ENCODE assay signal across 36 mouse cellular contexts in genomic region chr2:166818463-166819143, GRCm38 (mm10). TPM values are rescaled to one million over a fixed set of nuclear protein-coding genes. Genes with fewer than 3 reads are reported as not detected.
DNase-seq lines count a peak whose midpoint lies in the region; ATAC-seq and TF ChIP-seq lines count a peak whose summit lies in the region.
"Had no signal": no experiment of that assay in that cellular context is flagged by ENCODE, and none has a peak within 500 bp of the region (broad histone marks: within the 10 kb centered on the region; RNA-seq: fewer than 3 reads in every experiment).

No protein-coding gene starts in this region.

- H3K4me1 ChIP-seq in cerebellum, adult 2 months (ENCODE audit: control insufficient read depth, insufficient read depth, low read length), result peaks cover 16% of the 10 kb centered on the region
- H3K4me1 ChIP-seq in liver, embryonic 12.5 days, result peaks cover 49% of the 10 kb centered on the region
- H3K4me1 ChIP-seq in stomach, postnatal 0 days (replicated peaks; ENCODE audit: control insufficient read depth, insufficient read depth), result no peaks in the 10 kb centered on the region
- H3K4me1 ChIP-seq: embryonic facial prominence, embryonic 12.5 days; limb, embryonic 13.5 days; neural tube, embryonic 12.5 days had no signal

- H3K27ac ChIP-seq in cerebellum, adult 2 months (ENCODE audit: insufficient read depth, low read length), result peak overlapping the region; percentile 12; the same call in 1 of the 2 replicates
- no peak overlapping the region for H3K27ac ChIP-seq in liver, embryonic 12.5 days
- no peak overlapping the region for H3K27ac ChIP-seq in stomach, postnatal 0 days (replicated peaks)
- H3K27ac ChIP-seq: embryonic facial prominence, embryonic 12.5 days; hindbrain, embryonic 12.5 days; hindbrain, postnatal 0 days; intestine, embryonic 15.5 days; kidney, postnatal 0 days; limb, embryonic 13.5 days; liver, embryonic 14.5 days; macrophage; neural tube, embryonic 12.5 days had no signal

- no peak overlapping the region for H3K4me2 ChIP-seq in liver, embryonic 12.5 days
- H3K4me2 ChIP-seq in stomach, postnatal 0 days (replicated peaks; ENCODE audit: low read depth), result no peak overlapping the region
- H3K4me2 ChIP-seq: embryonic facial prominence, embryonic 12.5 days; heart, embryonic 11.5 days; hindbrain, embryonic 12.5 days; intestine, embryonic 15.5 days; limb, embryonic 13.5 days; midbrain, embryonic 11.5 days; neural tube, embryonic 12.5 days had no signal

- H3K27me3 ChIP-seq in cerebellum, adult 2 months (ENCODE audit: control insufficient read depth, insufficient read depth, low read length), result no peaks in the 10 kb centered on the region
- no peaks in the 10 kb centered on the region for H3K27me3 ChIP-seq in liver, embryonic 12.5 days (replicated peaks)
- H3K27me3 ChIP-seq in stomach, postnatal 0 days (ENCODE audit: control insufficient read depth, insufficient read depth, low read length), result no peaks in the 10 kb centered on the region
- H3K27me3 ChIP-seq: CH12.LX; embryonic facial prominence, embryonic 12.5 days; hindbrain, embryonic 12.5 days; intestine, embryonic 15.5 days; limb, embryonic 13.5 days; neural tube, embryonic 12.5 days had no signal

- H3K4me3 ChIP-seq in cerebellum, adult 2 months (replicated peaks; ENCODE audit: insufficient read depth, low read depth, low read length), result no peak overlapping the region
- H3K4me3 ChIP-seq in liver, embryonic 12.5 days, result no peak overlapping the region
- H3K4me3 ChIP-seq in stomach, postnatal 0 days (ENCODE audit: low read depth, low read length), result no peak overlapping the region
- H3K4me3 ChIP-seq: embryonic facial prominence, embryonic 12.5 days; hindbrain, embryonic 12.5 days; intestine, embryonic 15.5 days; limb, embryonic 13.5 days; myocyte; neural tube, embryonic 12.5 days had no signal

- no peak for TF ChIP-seq POLR2A in cerebellum, adult 2 months (IDR thresholded peaks at IDR 0.05; ENCODE audit: borderline replicate concordance, insufficient read depth, low read length)

- no peak for TF ChIP-seq EP300 in stomach, postnatal 0 days (optimal IDR thresholded peaks at IDR 0.05)

- no peaks in the 10 kb centered on the region for H3K9me3 ChIP-seq in liver, embryonic 12.5 days (replicated peaks)
- H3K9me3 ChIP-seq in stomach, postnatal 0 days (ENCODE audit: control insufficient read depth, low read length), result no peaks in the 10 kb centered on the region
- H3K9me3 ChIP-seq: embryonic facial prominence, embryonic 12.5 days; hindbrain, embryonic 12.5 days; intestine, embryonic 15.5 days; limb, embryonic 13.5 days; neural tube, embryonic 12.5 days had no signal

- peaks cover 6% of the 10 kb centered on the region for H3K36me3 ChIP-seq in liver, embryonic 12.5 days
- no peaks in the 10 kb centered on the region for H3K36me3 ChIP-seq in stomach, postnatal 0 days (ENCODE audit: control insufficient read depth, insufficient read depth, low read length)
- H3K36me3 ChIP-seq: embryonic facial prominence, embryonic 12.5 days; hindbrain, embryonic 12.5 days; intestine, embryonic 15.5 days; limb, embryonic 13.5 days; neural tube, embryonic 12.5 days had no signal

- WGBS in cerebellum, adult 2 months, result 73% methylated on average over 9 of the region's 9 CpGs
- WGBS in liver, embryonic 12.5 days (ENCODE audit: insufficient replicate concordance), result 82% methylated on average over 9 of the region's 9 CpGs
- 73% methylated on average over 9 of the region's 9 CpGs for WGBS in stomach, postnatal 0 days

- 0 out of 2 replicates have a peak, but pooled peaks have one; percentile 38 for ATAC-seq in liver, embryonic 12.5 days
- 0 out of 2 replicates have a peak, but pooled peaks have one; percentile 11 for ATAC-seq in stomach, postnatal 0 days (ENCODE audit: low FRiP score, low TSS enrichment)
- ATAC-seq: activated CD4-positive, CD25-positive, alpha-beta regulatory T cell, adult 4 months; forebrain, postnatal 0 days; hindbrain, postnatal 0 days; intestine, embryonic 15.5 days; midbrain, embryonic 16.5 days had no signal

- no peak overlapping the region for H3K9ac ChIP-seq in liver, embryonic 12.5 days
- no peak overlapping the region for H3K9ac ChIP-seq in stomach, postnatal 0 days (ENCODE audit: low read length)
- H3K9ac ChIP-seq: embryonic facial prominence, embryonic 12.5 days; forebrain, postnatal 0 days; hindbrain, embryonic 12.5 days; intestine, embryonic 15.5 days; liver, embryonic 14.5 days; neural tube, embryonic 12.5 days had no signal

- no peak for DNase-seq in cerebellum, adult 2 months
- DNase-seq in cerebellum, postnatal 25 days, result no peak
- peak; percentile 39 for DNase-seq in layer of hippocampus, adult 11-12 months (ENCODE audit: low spot score)
- no peak for DNase-seq in layer of hippocampus, postnatal 14 days (ENCODE audit: low spot score in 2 of 2)
- no peak for DNase-seq in liver
- no peak for DNase-seq in stomach, postnatal 0 days (ENCODE audit: low spot score)
- no peak for DNase-seq in ovary, postnatal 10 days (ENCODE audit: low spot score)
- DNase-seq: adrenal gland, adult 2 months; cerebellum, adult 11 months; cerebellum, adult 9-11 months; forebrain, postnatal 0 days; gastrocnemius, postnatal 25 days; heart, adult 18-20 months; heart, postnatal 36 days; kidney, adult 2 months; lung, adult 2 months; lung, postnatal 10 days; right cerebral cortex, postnatal 4 days; thymus, adult 2 months; thymus, postnatal 4 days had no signal

- no peak for TF ChIP-seq CTCF in cerebellum, adult 2 months (IDR thresholded peaks at IDR 0.05; ENCODE audit: borderline replicate concordance, insufficient read depth, low read depth, low read length)
- no peak for TF ChIP-seq CTCF in stomach, postnatal 0 days (IDR thresholded peaks at IDR 0.05; ENCODE audit: low read depth)

RNA-seq across cellular contexts. Expression of gene Arfgef2, which starts 13.2 kb away (rescaled TPM):
- 27.9 and 29.1 TPM in 2 replicates for polyA plus RNA-seq in cerebellum, adult 2 months (2012; rRNA removed)
- total RNA-seq in layer of hippocampus, postnatal 14 days (2021), result 10 to 100 TPM; 44.5 to 46.0 TPM
- 7.7 and 8.0 TPM in 2 replicates for polyA plus RNA-seq in liver, embryonic 12.5 days (2016; fragmentation: Nextera tagmentation; extraction: Ambion mirVana)
- polyA plus RNA-seq in stomach, postnatal 0 days (2015; fragmentation: Nextera tagmentation; extraction: Ambion mirVana), result 3.1 and 3.9 TPM in 2 replicates

RNA-seq across cellular contexts. Expression of gene Trp53rkb, which starts 26.3 kb away (rescaled TPM):
- polyA plus RNA-seq in cerebellum, adult 2 months (2012; rRNA removed), result 6.8 and 7.7 TPM in 2 replicates
- 1 to 10 TPM; 5.2 to 6.7 TPM for total RNA-seq in layer of hippocampus, postnatal 14 days (2021)
- 5.0 and 6.3 TPM in 2 replicates for polyA plus RNA-seq in liver, embryonic 12.5 days (2016; fragmentation: Nextera tagmentation; extraction: Ambion mirVana)
- 3.8 and 4.8 TPM in 2 replicates for polyA plus RNA-seq in stomach, postnatal 0 days (2015; fragmentation: Nextera tagmentation; extraction: Ambion mirVana)
